Mouse (Mus musculus) granulocyte monocyte progenitor cell, adult 5-6 weeks (primary cell): ENCODE data around the gene Gm3409. TPM values are rescaled to one million over a fixed set of nuclear protein-coding genes. Genes with fewer than 3 reads are reported as not detected.

Source experiments
- total RNA-seq, 2 experiments: library from RNA; stranded (forward) in 1 of 2; stranded (reverse) in 1 of 2; fragments of 200-712, 200-1000 nt in 1 of 2; fragments of >200 nt in 1 of 2; fragmentation: Nextera tagmentation in 1 of 2; gene quantifications; 2 replicates each; pipeline ENCODE4 v1.2.3; 2014 to 2017

The Gm3409 gene
- total RNA-seq, 2 experiments from 2014 or later, result not detected

Other genes starting within 250 kb of the Gm3409 start
- not detected in 2 replicates for gene Wasf3, start 152.7 kb upstream of the Gm3409 start, total RNA-seq (2014; fragmentation: Nextera tagmentation)
- not detected in 2 replicates for gene Wasf3, start 152.7 kb upstream of the Gm3409 start, total RNA-seq (2017)
- gene Gm6408, start 55.7 kb upstream of the Gm3409 start, total RNA-seq (2014; fragmentation: Nextera tagmentation), result not detected in 2 replicates
- not detected in 2 replicates for gene Gm6408, start 55.7 kb upstream of the Gm3409 start, total RNA-seq (2017)
- not detected in 2 replicates for gene Gm6370, start 46.3 kb upstream of the Gm3409 start, total RNA-seq (2014; fragmentation: Nextera tagmentation)
- gene Gm6370, start 46.3 kb upstream of the Gm3409 start, total RNA-seq (2017), result not detected in 2 replicates
- gene 4930449I24Rik, start 35.2 kb upstream of the Gm3409 start, total RNA-seq (2014; fragmentation: Nextera tagmentation), result not detected in 2 replicates
- gene 4930449I24Rik, start 35.2 kb upstream of the Gm3409 start, total RNA-seq (2017), result not detected in 2 replicates
- not detected in 2 replicates for gene Gm3402, start 23.5 kb upstream of the Gm3409 start, total RNA-seq (2014; fragmentation: Nextera tagmentation)
- gene Gm3402, start 23.5 kb upstream of the Gm3409 start, total RNA-seq (2017), result not detected in 2 replicates
- not detected in 2 replicates for gene Gm3404, start 11.8 kb upstream of the Gm3409 start, total RNA-seq (2014; fragmentation: Nextera tagmentation)
- gene Gm3404, start 11.8 kb upstream of the Gm3409 start, total RNA-seq (2017), result not detected in 2 replicates
- not detected in 2 replicates for gene Gm3415, start 18.5 kb downstream of the Gm3409 start, total RNA-seq (2014; fragmentation: Nextera tagmentation)
- gene Gm3415, start 18.5 kb downstream of the Gm3409 start, total RNA-seq (2017), result not detected in 2 replicates
- not detected in 2 replicates for gene Gpr12, start 47.6 kb downstream of the Gm3409 start, total RNA-seq (2014; fragmentation: Nextera tagmentation)
- gene Gpr12, start 47.6 kb downstream of the Gm3409 start, total RNA-seq (2017), result not detected in 2 replicates